Mouse (Mus musculus): ENCODE results near the gene Scn2b.

The Scn2b gene

DNA sequence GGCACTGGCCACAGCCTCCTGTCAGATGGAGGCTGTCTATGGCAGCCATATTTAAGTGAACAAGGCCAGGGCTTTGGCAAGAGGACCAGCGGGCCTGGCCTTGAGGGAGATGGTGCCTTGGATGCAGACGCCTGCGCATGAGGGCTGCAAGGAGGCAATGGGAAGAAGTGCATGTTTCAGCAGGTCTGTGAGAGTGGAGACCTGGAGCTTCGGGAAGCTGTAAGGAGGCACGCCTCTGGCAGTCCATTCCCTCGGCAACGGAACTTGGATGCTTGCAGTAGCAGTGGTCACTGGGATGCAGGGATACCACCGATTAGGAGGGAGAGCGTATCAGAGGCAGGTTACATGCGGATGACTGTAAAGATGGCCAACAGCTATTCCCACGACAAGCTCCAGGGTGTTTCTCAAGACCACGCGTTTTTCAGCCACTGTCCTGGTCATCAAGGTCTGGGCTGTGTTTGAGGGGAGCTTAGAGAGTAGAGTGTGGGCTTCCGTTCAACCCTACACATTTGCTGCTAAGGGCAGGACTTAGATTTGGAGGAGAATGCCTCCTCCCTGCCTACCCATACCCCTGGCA is 2.5 kb downstream of the Scn2b start:
- DNase-seq, result no peak

DNA sequence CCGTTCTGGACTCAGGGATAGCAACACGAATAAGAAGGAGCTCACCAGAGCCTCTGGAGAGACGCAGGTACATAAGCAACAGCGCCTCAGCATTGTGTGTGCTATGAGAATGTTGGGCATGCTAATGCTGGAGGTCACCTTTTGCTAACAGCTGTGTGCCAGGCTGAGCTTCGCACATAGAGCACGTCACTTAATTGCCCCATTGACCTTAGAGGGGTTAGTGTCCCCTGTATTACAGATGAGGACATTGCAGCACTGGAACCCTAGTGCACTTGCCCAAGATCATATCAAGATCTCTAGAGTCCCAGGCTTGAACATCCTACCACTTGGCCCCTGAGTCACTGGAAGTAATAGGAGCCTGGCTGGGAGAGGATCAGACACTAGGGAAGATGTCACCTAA is 3.0 kb downstream of the Scn2b start:
- no peak for DNase-seq

DNA sequence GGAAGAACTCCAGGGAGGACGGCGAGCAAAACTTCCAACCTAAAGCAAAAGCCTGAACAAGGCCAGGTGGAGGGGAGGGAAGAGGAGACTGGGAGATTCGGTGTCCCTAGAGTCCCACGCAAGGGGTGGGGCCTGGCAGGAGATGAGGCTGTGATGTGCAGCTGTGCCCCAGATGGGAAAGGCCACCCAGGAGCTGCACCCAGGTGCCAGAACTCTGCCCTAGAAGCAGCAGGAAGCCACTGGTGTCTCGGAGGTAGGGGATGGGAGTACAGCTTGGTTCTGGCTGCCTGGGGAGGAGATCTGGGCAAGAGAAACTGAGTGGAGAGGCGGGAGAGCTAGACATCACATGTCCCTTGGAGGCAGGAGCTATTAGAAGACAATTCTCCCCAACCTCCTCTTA is 3.4 kb downstream of the Scn2b start:
- DNase-seq, result peak; percentile 55

DNA sequence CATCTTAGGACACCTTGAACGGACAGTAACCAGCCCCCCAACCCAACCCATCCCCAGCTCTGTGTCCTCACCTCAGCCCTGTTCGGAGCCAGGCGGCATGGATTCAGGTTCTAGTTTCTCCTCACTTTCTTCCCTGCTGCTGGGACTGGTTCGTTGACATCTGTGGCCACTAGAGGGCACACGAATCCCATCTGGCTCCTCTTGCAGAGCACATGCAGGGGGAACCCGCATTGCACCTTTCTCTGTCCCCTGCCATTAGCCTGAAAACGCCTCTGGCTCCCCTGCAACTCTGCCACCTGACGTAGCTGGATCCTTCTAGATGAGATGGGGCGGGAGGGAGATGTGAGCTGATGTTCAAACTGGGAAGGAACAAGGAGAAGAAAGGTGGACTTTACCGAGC is 4.2 kb downstream of the Scn2b start:
- peak; percentile 86 for DNase-seq

DNA sequence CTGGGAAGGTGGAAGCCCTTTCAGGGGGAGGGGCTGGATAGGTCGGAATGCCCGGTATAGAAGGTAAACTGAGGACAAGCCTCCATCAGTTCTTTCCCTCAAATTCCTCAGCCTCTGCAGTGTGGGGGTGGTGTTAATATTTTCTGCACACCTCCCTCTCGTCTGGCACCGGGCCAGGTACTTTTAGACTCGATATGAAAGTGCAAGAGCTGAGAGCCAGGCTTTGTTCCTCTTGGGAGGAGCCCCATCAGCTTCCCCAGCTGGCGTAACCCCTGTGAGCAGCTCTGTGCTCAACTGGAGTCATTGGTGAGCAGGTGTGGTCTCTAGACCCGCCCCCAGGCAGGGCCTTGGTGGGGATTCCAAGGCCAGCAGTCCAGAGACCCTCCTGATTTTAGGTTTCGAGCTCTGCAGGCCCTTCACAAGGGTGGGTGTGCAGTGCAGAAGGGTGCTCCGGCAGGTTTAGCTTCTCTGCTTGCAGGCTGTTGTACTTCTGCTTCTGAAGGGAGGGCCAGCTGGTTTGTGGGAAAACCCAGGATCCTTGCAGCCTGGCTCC is 4.7 kb downstream of the Scn2b start:
- DNase-seq, result peak; percentile 92

DNA sequence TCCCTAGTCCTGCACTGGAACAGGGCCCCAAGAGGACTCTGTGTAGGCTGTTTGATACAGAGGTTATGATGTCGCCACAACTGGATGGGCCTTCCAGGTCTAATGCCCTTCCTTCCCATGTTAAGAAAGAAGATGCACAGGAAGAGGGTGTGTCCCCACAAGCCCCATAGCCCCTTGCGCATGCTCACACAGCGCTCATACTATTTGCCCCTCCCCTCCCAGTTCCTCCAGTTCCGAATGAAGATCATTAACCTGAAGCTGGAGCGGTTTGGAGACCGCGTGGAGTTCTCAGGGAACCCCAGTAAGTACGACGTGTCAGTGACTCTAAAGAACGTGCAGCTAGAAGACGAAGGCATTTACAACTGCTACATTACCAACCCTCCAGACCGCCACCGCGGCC is 7.6 kb downstream of the Scn2b start:
- DNase-seq, result no peak

DNA sequence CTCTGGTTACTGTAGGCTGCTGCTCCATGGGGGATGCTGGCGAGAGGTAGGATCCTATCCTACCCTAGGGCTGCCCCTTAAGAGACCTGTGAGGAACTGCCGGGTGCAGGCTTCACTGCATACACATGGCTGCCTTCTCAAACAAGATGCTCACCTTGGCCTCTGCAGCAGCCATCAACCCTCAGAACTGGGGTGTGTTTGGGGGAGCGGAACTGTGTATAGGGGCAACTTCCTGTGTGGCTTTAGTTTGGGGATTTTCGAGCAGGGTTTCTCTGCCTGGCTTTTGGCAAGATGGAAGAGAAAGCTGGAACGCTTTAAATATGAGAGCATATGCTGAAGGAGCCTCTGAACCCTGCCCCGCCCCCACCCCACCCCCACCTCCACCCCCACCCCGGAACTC is 9.4 kb downstream of the Scn2b start:
- no peak for DNase-seq

DNA sequence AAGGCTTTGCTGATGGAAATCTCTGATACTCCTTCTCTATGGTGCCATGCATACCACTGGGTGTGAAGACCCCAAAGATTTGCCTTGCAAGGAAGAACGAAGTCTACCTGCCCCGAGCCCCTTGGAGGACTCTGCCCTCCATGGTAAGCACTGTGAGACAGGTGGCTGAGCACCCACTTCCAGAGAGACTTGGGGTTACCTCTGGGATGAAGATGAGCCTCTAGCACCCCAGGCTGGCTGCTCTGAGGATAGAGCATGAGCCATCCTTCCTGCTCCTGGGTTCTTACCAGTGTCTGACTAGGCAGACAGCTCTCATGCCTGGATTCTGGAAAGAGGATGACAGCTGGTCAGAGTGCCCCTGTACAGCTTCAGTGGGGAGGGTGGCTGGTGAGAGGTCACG is 12.5 kb downstream of the Scn2b start:
- DNase-seq, result no peak

DNA sequence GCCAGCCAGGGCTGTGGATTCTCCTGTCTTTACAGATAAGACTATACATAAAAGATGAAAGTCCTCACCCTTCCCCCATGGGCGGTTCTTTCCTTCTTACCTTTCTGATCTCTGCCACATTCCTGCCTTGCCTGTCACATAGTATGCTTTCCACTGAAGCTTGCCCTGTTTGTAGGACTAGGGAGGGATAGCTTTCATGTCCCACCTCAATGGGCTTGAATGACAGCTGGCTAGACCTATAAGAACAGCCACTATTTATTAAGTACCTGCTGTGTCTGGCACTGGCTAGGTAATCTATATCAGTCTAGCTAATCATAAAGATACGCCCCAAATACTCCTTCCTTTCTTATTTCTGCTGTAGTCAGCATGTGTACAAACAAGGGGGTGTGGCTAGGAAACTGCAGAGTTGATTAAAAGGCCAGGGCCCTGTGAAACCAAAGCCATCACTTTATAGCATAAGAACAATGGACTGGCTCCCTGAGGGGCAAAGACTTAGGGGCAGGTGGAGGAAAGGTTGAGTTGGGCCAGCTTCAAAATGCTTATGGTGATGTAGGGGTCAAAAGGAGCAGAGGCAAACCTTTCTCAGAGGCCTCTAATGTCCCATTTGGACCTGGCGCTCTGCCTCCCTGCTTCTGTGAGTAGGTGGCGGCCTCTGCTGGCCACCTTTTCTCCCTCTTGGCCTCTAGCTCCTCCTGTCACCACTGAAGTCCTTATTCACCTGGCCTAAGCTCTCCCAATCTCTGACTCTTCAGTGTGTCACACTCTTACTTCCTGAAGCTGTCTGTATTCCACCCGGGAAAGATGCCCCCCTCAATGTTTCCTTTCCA is 16.1 kb downstream of the Scn2b start:
- DNase-seq, result no peak

DNA sequence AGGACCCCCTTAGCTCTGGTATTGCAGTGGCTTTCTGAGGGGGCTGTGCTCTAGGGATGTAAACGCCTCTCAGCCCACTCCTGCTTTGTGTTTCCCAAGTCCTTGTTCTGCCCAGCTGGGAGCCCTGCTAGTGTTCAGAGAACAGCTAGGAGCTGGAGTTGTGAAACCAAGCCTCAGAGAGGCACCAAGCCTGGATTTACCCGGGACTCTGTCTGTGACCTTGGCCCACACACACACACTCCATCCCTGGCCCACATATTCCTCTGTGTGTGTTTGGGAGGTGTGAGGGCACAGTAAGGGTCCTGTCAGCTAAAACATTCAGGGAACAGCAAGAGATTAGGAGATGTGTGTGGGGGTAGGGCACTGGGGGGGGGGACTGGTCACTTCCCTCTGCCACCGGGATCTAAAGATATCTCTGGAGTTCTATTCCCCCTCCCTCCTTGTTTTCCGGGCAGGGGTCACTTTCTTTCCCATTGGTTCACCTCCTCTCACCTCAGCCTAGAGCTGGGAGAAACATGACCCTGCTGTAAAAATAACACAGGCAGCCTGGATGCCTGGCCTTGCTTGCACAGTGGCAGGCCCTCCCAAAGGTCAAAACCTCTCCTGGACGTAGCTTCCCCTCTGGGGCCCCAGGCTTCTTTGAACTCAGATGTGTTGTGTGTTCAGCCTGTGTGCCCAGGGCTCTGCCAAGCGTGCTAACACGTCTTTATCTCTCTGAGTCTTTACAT is 19.0 kb downstream of the Scn2b start:
- DNase-seq, result no peak

DNA sequence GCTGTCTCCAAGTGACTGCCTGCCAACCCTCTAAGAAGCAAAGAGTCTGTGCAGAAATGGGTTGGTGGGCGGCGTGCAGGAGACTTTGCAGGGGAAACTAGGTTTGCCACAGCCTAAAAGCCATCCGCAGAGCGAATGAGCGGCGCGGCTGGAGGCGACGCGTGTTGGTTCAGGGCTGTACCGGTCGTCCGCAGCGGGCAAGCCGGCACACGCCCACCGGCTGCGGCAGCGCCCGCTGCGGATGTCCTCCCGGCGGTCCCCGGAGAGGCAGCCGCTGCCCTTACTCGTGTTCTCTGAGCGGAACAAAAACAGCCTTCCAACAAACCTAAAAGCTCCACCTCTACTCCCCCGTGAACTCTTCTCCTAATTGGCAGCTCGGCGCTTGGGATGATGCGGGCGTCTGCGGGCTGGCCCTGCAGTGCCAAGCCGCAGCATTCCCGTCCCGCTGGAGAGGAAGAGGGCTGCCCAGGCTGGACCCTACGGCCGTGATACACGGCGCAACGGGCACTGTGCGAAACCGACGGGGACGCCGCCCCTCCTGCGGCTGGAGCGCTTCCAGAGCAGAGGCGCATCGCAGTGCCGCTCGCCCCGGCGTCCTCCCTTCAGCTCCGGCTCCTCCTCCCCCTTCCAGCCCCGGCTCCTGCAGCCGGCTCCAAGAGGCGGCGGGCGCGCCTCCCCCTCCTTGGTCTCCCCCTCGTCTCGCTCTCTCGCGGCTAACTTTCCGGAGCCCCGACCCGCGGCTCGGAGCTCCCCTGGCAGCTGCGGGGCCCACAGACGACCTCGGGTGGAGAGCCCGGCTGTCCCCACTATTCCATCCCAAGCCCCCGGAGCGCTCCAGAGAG is 20.8 kb downstream of the Scn2b start, which contains the start of gene Scn4b:
TSS of gene Scn4b (plus strand) at position 205 of the 842 bp plus-strand sequence.
- peak; percentile 68 for DNase-seq

DNA sequence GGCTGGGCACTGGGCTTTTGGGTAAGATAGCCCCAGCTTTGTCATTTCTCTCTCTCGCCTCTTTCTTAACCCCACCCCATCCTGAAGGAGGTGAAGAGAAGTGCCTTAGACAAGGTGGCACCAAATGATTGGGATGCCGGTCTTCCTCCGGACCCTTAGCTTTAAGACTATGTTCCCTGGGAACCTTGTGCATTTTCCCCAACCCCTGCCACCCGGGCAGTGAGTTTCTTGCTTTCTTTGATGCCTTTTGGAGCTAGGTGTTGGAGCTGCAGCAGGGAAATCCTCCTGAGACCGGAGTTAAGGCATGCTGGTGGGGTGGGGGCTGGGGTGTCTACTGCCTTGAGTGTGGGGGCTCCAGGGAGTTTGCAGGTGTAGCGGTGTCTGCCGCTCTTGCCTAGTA is 21.5 kb downstream of the Scn2b start:
- no peak for DNase-seq

DNA sequence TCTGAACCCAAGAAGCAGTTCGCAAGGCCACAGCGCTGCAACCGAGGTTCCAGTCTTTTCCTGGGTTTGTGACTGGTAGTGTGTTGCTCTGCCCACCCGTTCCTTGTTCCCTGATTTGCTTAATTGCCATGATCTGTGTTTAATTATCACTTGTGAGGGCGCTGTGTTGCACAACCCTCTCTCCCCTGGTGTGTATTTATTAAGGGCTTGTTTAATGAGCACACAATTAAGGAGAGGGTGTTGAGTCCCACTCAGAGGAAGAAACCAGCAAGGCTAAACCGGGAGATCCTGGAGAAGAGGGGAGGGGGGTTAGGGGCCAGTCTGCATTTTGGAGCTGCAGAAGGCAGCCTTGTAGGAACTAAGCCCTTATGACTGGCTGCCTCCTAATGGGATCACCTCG is 23.4 kb downstream of the Scn2b start:
- no peak for DNase-seq

DNA sequence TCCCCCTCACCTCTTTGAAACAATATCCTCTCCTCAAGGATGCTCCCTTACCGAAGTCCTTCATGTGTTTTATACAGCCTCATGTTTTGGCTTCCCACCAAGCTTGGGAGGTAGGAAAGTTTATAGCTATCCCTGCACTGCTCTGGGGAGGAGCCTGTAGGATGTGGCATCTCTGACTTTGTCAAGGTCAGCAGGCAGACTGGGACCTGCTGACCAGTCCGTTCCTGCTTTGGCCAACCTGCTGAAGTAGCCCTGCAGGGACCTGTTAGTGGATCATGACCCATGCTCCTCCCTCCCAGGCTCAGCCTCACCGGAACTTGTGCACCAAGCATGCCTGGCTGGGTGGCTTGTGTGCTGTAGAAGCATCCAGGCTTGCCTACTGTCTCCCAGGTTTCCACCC is 25.1 kb downstream of the Scn2b start:
- DNase-seq, result no peak

DNA sequence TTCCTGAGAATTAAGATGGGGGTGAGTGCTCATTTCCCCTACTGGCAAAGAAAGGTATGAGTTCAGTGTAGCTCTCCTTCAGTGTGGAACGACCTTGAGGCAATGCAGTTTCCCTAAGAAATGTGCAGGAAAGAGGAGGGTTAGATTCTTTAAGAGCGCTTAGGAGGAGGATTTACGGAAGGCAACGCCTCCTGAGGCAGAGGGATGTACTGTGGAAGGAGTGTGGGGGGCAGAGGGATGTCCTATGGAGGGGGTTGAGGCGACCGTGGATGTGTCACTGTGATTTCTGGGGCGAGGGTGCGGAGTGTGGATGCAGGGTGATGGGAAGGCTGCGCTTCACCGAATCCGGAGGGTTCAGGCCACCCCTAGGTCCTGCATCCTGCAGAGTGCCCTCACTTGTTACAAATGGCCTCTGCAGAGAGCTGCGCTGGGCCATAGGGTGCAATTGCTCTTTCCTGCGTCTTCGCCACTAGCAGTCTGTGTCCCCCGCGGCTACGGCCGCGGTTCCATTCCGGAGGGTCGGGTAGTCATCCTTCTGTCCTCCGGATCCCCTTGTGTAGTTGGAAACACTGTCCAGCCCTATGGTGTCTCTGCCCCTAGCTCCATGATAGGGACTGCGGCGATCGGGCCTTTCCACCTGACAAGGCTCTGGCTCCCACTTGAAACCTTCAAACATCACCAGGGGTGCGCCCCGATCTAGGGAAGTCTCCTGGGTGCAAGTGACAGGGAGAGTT is 28.1 kb downstream of the Scn2b start:
- peak; percentile 53 for DNase-seq

DNA sequence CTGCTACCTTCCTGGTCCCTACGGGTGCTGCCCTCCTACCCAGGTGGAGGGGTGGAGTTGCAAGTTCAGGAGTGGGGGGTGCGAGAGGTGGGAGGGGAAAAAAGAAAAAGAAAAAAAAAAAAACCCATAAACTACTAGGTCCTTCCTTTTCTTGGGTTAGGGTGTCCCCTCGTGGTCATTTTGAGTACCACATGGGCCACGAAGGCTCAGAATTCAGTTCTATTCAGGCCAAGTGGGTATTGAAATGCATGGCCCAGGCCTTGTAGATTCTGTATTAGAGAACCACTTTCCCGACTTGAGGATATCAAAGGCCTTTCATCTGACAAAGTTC is 28.6 kb downstream of the Scn2b start:
- DNase-seq, result peak; percentile 77

DNA sequence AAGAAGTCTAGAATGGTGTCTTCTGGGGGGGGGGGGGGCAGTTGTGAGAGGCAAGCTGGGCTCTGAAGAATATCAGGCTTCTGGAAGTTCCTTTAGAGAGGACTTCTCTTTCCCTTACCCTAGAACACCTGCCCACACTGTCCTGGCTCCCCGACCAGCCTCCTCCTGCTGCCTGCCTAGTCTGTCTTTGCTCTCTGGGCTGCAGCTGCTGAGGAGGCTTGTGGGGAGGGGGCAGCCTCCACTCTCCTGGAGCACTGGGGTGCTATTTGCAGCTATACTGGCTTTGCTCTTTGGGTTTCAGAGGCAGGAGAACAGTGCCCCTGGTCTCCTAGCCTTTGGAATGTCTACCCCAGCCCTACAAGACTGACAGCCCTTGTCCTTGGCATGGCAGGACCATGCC is 33.4 kb downstream of the Scn2b start:
- DNase-seq, result no peak

DNA sequence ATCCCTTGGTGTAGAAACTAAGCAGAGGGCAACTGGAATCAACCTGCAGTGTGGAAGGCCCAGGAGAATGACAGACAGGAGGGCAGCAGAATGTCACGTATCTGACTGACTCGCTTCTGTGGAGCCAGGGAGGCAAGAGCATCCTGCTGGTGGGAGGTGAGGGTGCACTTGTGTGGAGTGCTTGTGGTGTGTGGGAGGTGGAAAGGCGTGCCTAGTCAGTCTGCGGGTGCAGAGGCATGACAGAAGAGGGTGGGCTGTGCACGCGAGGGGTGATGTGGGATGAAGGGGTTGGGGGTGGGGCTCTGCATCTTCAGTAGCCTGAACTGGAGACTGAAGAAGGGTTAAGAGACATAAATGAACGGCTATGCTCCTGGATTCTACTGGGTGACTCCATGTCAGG is 35.8 kb downstream of the Scn2b start:
- no peak for DNase-seq

DNA sequence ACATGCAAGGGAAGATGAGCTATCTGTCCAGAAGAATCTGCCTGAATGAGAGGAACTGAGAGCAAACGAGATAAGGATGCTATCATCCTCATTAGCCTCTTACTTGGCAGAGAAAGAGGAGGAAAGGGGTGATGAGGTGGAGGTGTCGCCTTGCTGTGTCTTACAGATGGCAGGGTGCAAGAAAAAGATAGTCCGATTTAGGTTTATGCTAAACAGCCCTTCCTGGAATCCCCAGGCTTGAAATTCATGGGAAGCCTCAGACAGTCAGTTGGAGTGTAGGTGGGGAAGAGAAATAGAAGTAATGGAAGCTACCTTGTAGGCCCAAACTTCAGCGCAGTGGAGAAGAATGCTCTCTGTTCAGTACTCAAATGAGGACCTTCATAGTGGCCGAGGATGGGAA is 50.3 kb downstream of the Scn2b start:
- DNase-seq, result no peak

DNA sequence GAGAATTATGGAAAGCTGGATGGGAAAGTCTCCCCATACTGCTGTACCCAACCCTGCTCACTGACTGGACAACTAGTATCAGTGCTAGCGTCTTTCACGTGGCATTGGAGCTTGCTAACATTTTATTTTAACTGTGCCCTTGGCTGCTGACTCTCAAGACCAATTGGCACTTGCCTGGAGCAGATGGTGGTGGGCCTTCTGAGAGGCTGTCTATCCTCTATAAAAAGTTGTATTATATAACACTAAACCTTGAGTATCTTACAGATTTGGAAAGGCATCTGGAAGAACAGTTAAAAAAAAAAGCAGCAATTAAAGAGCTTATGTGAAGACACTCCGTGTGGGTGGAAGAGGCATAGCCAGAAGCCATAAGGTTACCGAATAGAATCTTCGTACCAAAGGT is 52.6 kb downstream of the Scn2b start:
- DNase-seq, result peak; percentile 70

DNA sequence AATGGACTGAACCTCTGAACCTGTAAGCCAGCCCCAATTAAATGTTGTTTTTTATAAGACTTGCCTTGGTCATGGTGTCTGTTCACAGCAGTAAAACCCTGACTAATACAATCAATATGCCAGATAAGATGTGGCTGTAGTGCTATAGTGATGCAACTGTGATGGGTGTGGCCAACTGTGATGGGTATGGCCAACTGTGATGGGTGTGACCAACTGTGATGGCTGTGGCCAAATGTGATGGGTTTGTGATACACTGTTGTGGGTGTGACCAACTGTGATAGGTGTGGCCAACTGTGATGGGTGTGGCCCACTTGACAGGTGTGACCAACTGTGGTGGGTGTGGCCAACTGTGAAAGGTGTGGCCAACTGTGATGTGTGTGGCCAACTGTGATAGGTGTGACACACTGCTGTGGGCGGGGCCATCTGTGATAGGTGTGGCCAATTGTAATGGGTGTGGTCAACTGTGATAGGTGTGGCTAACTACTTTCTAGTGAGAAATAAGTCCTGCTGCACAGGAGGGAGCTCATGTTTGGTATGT is 53.6 kb downstream of the Scn2b start:
- DNase-seq, result no peak

DNA sequence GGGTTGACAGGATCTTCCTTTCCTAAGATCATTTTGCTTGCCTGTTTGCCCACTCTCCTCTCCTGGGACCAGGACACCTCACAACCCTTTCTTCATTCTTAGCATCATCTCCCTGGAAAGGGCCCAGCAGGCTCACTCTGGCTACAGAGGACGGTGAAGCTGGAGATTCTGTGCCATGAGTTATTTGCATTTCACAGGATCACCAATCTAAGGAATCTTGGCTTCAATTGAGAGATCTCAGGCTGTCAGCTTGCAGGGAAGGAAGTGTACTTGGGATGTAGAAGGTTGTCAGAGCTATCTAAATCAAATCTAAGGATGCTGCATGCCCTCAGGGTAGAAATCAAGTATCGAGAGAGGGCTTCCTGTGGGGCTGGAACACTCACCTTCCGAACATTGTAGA is 55.9 kb downstream of the Scn2b start:
- DNase-seq, result no peak

Measured in right cerebral cortex, adult 18-20 months (tissue).